Mouse (Mus musculus) liver, embryonic 13.5 days (tissue): Measurements from ENCODE around the gene Col26a1. TPM values are rescaled to one million over a fixed set of nuclear protein-coding genes. Genes with fewer than 3 reads are reported as not detected.

Experiments
- ATAC-seq: fragments of 200-750 bp; cut with Nextera tagmentation; 2 replicates; pipeline ENCODE4 v1.8.0; 2017; ENCODE audit warnings: low read depth, mild to moderate bottlenecking, moderate number of reproducible peaks, moderate library complexity
- DNase-seq: peaks from one replicate; pipeline ENCODE4 v3.0.0; 2022
- H3K27ac ChIP-seq: fragments of 300-500 bp; sonication (generic); 2 replicates; pipeline ENCODE4 v1.5.1; 2015; ENCODE audit warnings: moderate library complexity, mild to moderate bottlenecking, inconsistent platforms
- H3K27me3 ChIP-seq: fragments of 300-500 bp; sonication (generic); 2 replicates; pipeline ENCODE4 v1.6.1; 2015; ENCODE audit warnings: mild to moderate bottlenecking, inconsistent platforms
- H3K36me3 ChIP-seq: fragments of 300-500 bp; sonication (generic); 2 replicates; pipeline ENCODE4 v1.6.1; 2015; ENCODE audit warnings: mild to moderate bottlenecking, inconsistent platforms
- H3K4me1 ChIP-seq: fragments of 300-500 bp; sonication (generic); replicated peaks from 2 replicates; pipeline ENCODE4 v1.6.1; 2015; ENCODE audit warnings: inconsistent platforms
- H3K4me2 ChIP-seq: fragments of 300-500 bp; sonication (generic); 2 replicates; pipeline ENCODE4 v1.6.1; 2015; ENCODE audit warnings: inconsistent platforms, mild to moderate bottlenecking, moderate library complexity
- H3K4me3 ChIP-seq: fragments of 300-500 bp; sonication (generic); replicated peaks from 2 replicates; pipeline ENCODE4 v1.5.1; 2015; ENCODE audit warnings: mild to moderate bottlenecking, inconsistent platforms
- H3K9ac ChIP-seq: fragments of 300-500 bp; sonication (generic); 2 replicates; pipeline ENCODE4 v1.6.1; 2015; ENCODE audit warnings: mild to moderate bottlenecking, inconsistent platforms
- H3K9me3 ChIP-seq: fragments of 300-500 bp; sonication (generic); replicated peaks from 2 replicates; pipeline ENCODE4 v1.6.1; 2016; ENCODE audit warnings: inconsistent platforms
- WGBS: fragments of 180-500 bp; shearing (Covaris S2); methylation state at CpG from one replicate; pipeline ENCODE4 v1.1.7; 2015; ENCODE audit not compliant: insufficient replicate concordance; 5-methylcytosine and 5-hydroxymethylcytosine counted together
- polyA plus RNA-seq: library from polyadenylated mRNA; unstranded; fragments of >200 nt; fragmentation: Nextera tagmentation; extraction: Ambion mirVana; gene quantifications from 2 replicates; pipeline ENCODE4 v1.2.1, GENCODE M21; 2015

Col26a1 gene
- polyA plus RNA-seq, 1 experiment from 2014 or later, result 1.3 TPM

DNA sequence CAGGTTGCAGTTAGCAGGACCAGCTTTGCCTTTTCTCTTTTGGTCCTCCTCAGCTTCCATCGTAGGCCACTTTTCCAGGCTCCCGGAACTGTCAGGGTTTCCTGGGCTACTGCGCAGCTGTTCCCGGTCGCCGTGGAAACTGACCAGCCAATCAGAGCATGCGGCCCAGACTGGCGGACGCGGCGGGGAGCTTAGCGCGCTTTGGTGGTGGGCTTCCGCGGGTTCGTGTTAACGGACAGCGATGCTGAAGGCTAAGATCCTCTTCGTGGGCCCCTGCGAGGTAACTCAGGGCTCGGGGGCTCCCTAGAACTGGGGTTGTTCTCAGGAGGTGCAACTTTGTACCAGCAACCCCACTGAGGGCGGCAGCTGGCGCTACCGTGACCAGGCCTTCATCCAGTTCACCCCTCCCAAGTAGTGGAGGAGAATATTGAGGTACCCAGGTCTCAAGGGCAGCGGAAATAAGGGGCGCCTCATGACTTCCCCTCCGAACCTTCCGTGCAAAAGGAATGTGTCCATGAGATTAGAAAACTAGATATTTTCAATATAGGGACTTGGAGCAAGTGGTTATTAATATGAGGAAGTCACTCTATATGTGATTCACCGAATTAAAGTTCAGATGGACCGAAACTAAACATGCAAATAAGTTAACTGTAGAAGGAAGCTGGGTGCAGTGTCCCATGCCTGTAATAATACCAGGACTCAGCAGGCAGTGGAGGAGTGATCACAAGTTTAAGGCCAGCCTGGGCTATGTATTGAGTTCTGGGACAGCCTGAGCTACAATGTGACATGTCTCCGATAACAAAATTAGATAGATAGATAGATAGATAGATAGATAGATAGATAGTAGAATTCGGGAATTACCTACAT is 25.2 kb upstream of the Col26a1 start, which contains the start of gene Ift22:
TSS of gene Ift22 (plus strand) at position 160 of the 867 bp plus-strand sequence.
- no peak within 1 kb of the TSS for H3K27ac ChIP-seq
- H3K27me3 ChIP-seq, result no peaks in the 10 kb centered on the region
- ATAC-seq, result peak; percentile 66

DNA sequence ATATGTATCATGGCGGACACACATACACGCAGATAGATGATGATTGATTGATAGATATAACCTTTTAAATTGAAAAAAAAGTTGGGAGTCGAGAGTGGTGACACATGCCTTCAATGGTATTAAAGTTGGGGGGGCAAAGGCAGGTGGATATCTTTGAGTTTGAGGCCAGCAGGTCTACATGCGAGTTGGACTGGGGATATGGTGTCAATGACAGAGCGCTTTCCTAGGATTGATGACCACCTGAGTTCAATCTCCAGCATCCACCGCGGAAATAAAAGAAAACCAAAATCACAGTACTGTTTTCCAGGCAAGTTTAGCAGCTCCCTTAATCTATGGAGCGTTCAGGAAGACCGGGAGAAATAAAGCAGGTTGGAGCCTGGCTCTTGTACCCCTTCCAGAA is 24.6 kb upstream of the Col26a1 start:
- ATAC-seq (no peak), DNase-seq (no peak)
- Histone ChIP-seq H3K4me3 (peak overlapping the region; percentile 55), H3K27ac (no peak overlapping the region), H3K4me2 (peak overlapping the region; percentile 54), H3K36me3 (no peaks in the 10 kb centered on the region), H3K4me1 (peaks cover 12% of the 10 kb centered on the region; the same call in 1 of the 2 replicates), H3K27me3 (no peaks in the 10 kb centered on the region), H3K9me3 (no peaks in the 10 kb centered on the region), H3K9ac (no peak overlapping the region)
- 36% methylated on average over 9 of the region's 9 CpGs for WGBS

More for the DNA sequence above, 25.2 kb upstream of the Col26a1 start, which contains the start of gene Ift22:
- H3K4me2 ChIP-seq, result peak within 1 kb of the TSS; percentile 54
- no peaks in the 10 kb centered on the region for H3K9me3 ChIP-seq
- H3K4me3 ChIP-seq, result peak within 1 kb of the TSS; percentile 55
- H3K4me1 ChIP-seq, result peaks cover 12% of the 10 kb centered on the region; the same call in 1 of the 2 replicates
- no peaks in the 10 kb centered on the region for H3K36me3 ChIP-seq
- WGBS, result 6% methylated on average over 32 of the region's 32 CpGs
- peak within 1 kb of the TSS; percentile 50 for H3K9ac ChIP-seq
- peak; percentile 57 for DNase-seq

DNA sequence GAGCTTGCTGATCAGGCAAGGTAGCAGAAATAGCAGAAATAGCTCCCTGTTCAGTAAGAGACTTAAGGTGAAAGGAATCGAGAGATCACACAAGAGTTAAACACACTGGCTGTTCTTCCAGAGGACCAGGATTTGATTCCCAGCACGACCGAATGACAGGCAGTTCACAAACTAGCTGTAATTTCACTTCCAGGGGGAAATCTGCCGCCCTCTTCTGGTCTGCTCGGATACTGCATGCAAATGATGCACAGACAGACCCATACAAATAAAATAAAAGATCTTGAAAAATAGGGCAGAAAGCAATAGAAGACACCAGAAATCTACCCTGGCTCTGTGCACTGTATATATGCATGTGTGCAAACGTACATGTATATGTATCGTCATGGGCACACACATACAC is 22.6 kb upstream of the Col26a1 start:
- DNase-seq, result peak; percentile 13

DNA sequence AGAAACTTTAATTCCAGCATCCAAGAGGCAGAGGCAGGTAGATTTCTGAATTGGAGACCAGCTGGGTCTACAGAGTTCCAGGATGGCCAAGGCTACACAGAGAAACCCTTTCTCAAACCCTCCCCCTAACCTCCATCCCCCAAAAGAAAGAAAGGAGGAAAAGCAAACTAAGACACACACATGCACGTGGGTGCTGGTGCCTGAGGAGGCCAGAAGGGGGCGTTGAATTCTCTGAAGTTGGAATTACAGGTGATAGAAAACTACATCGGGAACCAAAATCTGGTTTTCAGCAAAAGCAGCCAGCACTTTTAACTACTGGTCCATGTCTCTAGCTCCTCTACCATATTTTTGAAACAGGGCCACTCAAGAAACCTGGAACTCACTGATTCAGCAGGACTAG is 21.6 kb upstream of the Col26a1 start:
- H3K27me3 ChIP-seq, result no peaks in the 10 kb centered on the region
- H3K36me3 ChIP-seq, result no peaks in the 10 kb centered on the region
- ATAC-seq (no peak), DNase-seq (no peak)
- WGBS, result 30% methylated on average over 3 of the region's 3 CpGs
- no peak overlapping the region for H3K4me2 ChIP-seq
- no peaks in the 10 kb centered on the region for H3K9me3 ChIP-seq
- peaks cover 12% of the 10 kb centered on the region; the same call in 1 of the 2 replicates for H3K4me1 ChIP-seq
- no peak overlapping the region for H3K27ac ChIP-seq
- no peak overlapping the region for H3K4me3 ChIP-seq
- H3K9ac ChIP-seq, result no peak overlapping the region

More for the DNA sequence above, 22.6 kb upstream of the Col26a1 start:
- Histone ChIP-seq H3K4me3 (no peak overlapping the region), H3K36me3 (no peaks in the 10 kb centered on the region), H3K4me2 (no peak overlapping the region), H3K27me3 (no peaks in the 10 kb centered on the region), H3K4me1 (peaks cover 12% of the 10 kb centered on the region; the same call in 1 of the 2 replicates), H3K9me3 (no peaks in the 10 kb centered on the region), H3K9ac (no peak overlapping the region), H3K27ac (no peak overlapping the region)
- no peak for ATAC-seq
- WGBS, result 29% methylated on average over 7 of the region's 7 CpGs

GRCm38 (mm10) chr5:136895529-136895963 is 12.5 kb upstream of the Col26a1 start:
- no peaks in the 10 kb centered on the region for H3K27me3 ChIP-seq
- no peak for ATAC-seq
- H3K9me3 ChIP-seq, result no peaks in the 10 kb centered on the region
- no peaks in the 10 kb centered on the region for H3K4me1 ChIP-seq
- H3K4me2 ChIP-seq, result no peak overlapping the region
- WGBS, result 41% methylated on average over 10 of the region's 10 CpGs
- H3K27ac ChIP-seq, result no peak overlapping the region
- no peak for DNase-seq
- H3K9ac ChIP-seq, result no peak overlapping the region
- no peak overlapping the region for H3K4me3 ChIP-seq
- no peaks in the 10 kb centered on the region for H3K36me3 ChIP-seq

- no peak overlapping the region for H3K9ac ChIP-seq
- WGBS, result 54% methylated on average over 25 of the region's 25 CpGs
- no peaks in the 10 kb centered on the region for H3K9me3 ChIP-seq
- no peaks in the 10 kb centered on the region for H3K4me1 ChIP-seq
- no peak overlapping the region for H3K4me3 ChIP-seq
- H3K27me3 ChIP-seq, result no peaks in the 10 kb centered on the region
- ATAC-seq (no peak), DNase-seq (no peak)
- H3K4me2 ChIP-seq, result no peak overlapping the region
- H3K36me3 ChIP-seq, result no peaks in the 10 kb centered on the region
- H3K27ac ChIP-seq, result no peak overlapping the region
Observed at GRCm38 (mm10) chr5:136894840-136895528, 12.0 kb upstream of the Col26a1 start.

GRCm38 (mm10) chr5:136888539-136889355 is 5.7 kb upstream of the Col26a1 start:
- no peak overlapping the region for H3K4me2 ChIP-seq
- DNase-seq, result no peak
- 47% methylated on average over 19 of the region's 19 CpGs for WGBS
- no peak overlapping the region for H3K4me3 ChIP-seq
- no peak for ATAC-seq
- peaks cover 10% of the 10 kb centered on the region for H3K27me3 ChIP-seq
- 0 out of 2 replicates have a peak, but pooled peaks cover 3% of the 10 kb centered on the region for H3K4me1 ChIP-seq
- no peaks in the 10 kb centered on the region for H3K9me3 ChIP-seq
- H3K36me3 ChIP-seq, result no peaks in the 10 kb centered on the region
- H3K27ac ChIP-seq, result no peak overlapping the region
- H3K9ac ChIP-seq, result no peak overlapping the region

DNA sequence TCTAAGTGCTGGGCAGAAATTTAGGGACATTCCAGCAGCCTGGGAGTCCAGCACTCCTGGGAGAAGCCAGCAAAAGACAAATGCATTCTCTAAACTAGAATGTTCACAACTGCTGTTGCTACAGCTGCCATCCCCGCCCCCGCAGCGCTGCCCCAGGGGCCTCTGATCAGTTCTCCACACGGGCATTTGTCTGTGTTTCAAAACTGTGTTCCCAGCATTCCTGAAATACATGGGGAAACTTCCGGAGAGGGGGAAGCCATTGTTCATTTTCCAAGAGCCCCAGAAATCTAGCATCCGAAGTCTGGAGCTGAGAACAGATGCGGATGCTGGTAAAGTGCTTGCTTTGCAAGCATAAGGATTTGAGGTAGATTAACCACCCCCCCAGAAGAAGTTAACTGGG is 3.9 kb upstream of the Col26a1 start:
- H3K27me3 ChIP-seq, result peaks cover 28% of the 10 kb centered on the region
- no peaks in the 10 kb centered on the region for H3K9me3 ChIP-seq
- no peaks in the 10 kb centered on the region for H3K36me3 ChIP-seq
- H3K4me2 ChIP-seq, result no peak overlapping the region
- no peak overlapping the region for H3K9ac ChIP-seq
- no peak overlapping the region for H3K4me3 ChIP-seq
- H3K4me1 ChIP-seq, result peaks cover 7% of the 10 kb centered on the region
- 52% methylated on average over 7 of the region's 7 CpGs for WGBS
- ATAC-seq (no peak), DNase-seq (no peak)
- H3K27ac ChIP-seq, result no peak overlapping the region

GRCm38 (mm10) chr5:136882055-136882787 is 788 bp downstream of the Col26a1 start:
- Histone ChIP-seq H3K4me3 (peak overlapping the region; percentile 39), H3K4me1 (peaks cover 4% of the 10 kb centered on the region), H3K27me3 (peaks cover 43% of the 10 kb centered on the region), H3K4me2 (peak overlapping the region; percentile 47), H3K36me3 (no peaks in the 10 kb centered on the region), H3K9me3 (no peaks in the 10 kb centered on the region), H3K27ac (no peak overlapping the region), H3K9ac (no peak overlapping the region)
- WGBS, result 4% methylated on average over 47 of the region's 47 CpGs
- ATAC-seq (no peak), DNase-seq (no peak)

DNA sequence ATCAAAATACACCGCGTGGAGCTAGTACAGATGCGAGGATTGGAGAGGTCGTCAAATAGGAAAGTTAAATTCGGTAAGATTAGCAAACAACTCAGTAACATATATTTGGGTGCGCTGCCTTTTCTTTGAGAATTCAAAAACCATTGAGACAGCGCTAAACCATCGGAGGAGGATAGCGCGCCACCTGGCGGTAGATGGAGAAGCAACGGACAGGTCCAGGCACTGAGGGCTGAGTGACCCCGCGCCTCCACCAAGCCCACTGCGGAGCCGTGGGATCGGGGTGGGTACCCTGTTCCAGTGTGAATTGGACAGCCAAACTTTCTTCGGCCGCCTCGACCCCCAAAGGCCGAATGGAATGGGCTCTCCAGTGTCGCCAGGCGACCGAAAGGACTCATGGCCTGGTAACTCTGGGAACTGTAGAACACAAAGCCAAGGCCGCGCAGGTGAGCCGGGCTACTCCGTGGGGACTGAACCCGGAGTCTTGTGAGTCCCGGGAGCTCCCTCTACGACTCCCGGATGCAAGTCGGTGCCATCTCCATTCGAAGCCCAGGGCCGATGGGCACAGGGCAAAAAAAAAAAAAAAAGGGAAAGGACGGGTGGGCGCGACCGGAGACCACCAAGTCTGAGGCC is 1.5 kb downstream of the Col26a1 start:
- WGBS, result 4% methylated on average over 39 of the region's 39 CpGs
- Histone ChIP-seq H3K9ac (no peak overlapping the region), H3K27me3 (peaks cover 43% of the 10 kb centered on the region), H3K9me3 (no peaks in the 10 kb centered on the region), H3K27ac (no peak overlapping the region), H3K4me3 (peak overlapping the region; percentile 39), H3K4me2 (peak overlapping the region; percentile 47), H3K36me3 (no peaks in the 10 kb centered on the region), H3K4me1 (peaks cover 4% of the 10 kb centered on the region)
- ATAC-seq, result no peak
- peak; percentile 35 for DNase-seq
